Mouse (Mus musculus) midbrain, postnatal 0 days (tissue): Measurements from ENCODE around the gene Trem3. TPM values are rescaled to one million over a fixed set of nuclear protein-coding genes. Genes with fewer than 3 reads are reported as not detected.

Experiments used
- ATAC-seq: fragments of 200-750 bp; cut with Nextera tagmentation; 2 replicates; pipeline ENCODE4 v1.8.0; 2017; ENCODE audit warnings: moderate number of reproducible peaks, mild to moderate bottlenecking, moderate TSS enrichment, moderate library complexity; ENCODE audit not compliant: low FRiP score
- DNase-seq: peaks from one replicate; pipeline ENCODE4 v3.0.0-alpha.2; 2015; ENCODE audit warnings: low spot score
- H3K27ac ChIP-seq: fragments of 300-500 bp; sonication (generic); 2 replicates; pipeline ENCODE4 v1.5.1; 2014; ENCODE audit warnings: low read depth, mild to moderate bottlenecking, low read length, mixed read lengths
- H3K27me3 ChIP-seq: fragments of 300-500 bp; sonication (generic); 2 replicates; pipeline ENCODE4 v1.6.1; 2014; ENCODE audit warnings: low read length, control low read depth, mixed read lengths; ENCODE audit not compliant: insufficient read depth
- H3K36me3 ChIP-seq: fragments of 300-500 bp; sonication (generic); 2 replicates; pipeline ENCODE4 v1.6.1; 2014; ENCODE audit warnings: low read length, control low read depth, mixed read lengths; ENCODE audit not compliant: insufficient read depth
- H3K4me1 ChIP-seq: fragments of 300-500 bp; sonication (generic); 2 replicates; pipeline ENCODE4 v1.6.1; 2014; ENCODE audit warnings: mild to moderate bottlenecking, control low read depth, antibody characterized with exemption, low read length, mixed read lengths; ENCODE audit not compliant: insufficient read depth
- H3K4me2 ChIP-seq: fragments of 300-500 bp; sonication (generic); 2 replicates; pipeline ENCODE4 v1.6.1; 2014; ENCODE audit warnings: low read depth, mild to moderate bottlenecking, low read length, mixed read lengths; ENCODE audit not compliant: poor library complexity, severe bottlenecking
- H3K4me3 ChIP-seq: fragments of 300-500 bp; sonication (generic); 2 replicates; pipeline ENCODE4 v1.5.1; 2014; ENCODE audit warnings: low read depth, mild to moderate bottlenecking, low read length, moderate library complexity
- H3K9ac ChIP-seq: fragments of 300-500 bp; sonication (generic); replicated peaks from 2 replicates; pipeline ENCODE4 v1.6.1; 2014; ENCODE audit warnings: mild to moderate bottlenecking, low read length, moderate library complexity, mixed read lengths; ENCODE audit not compliant: poor library complexity, severe bottlenecking
- H3K9me3 ChIP-seq: fragments of 300-500 bp; sonication (generic); 2 replicates; pipeline ENCODE4 v1.6.1; 2016; ENCODE audit warnings: low read length, control low read depth
- CTCF ChIP-seq: IDR thresholded peaks from 2 replicates; pipeline ENCODE4 v1.5.1; 2016; ENCODE audit warnings: antibody characterized with exemption, mild to moderate bottlenecking
- WGBS: fragments of 180-500 bp; shearing (Covaris S2); extraction: QIAGEN DNeasy Blood & Tissue Kit; methylation state at CpG from one replicate; pipeline ENCODE4 v1.1.7; 2014; 5-methylcytosine and 5-hydroxymethylcytosine counted together
- polyA plus RNA-seq: library from polyadenylated mRNA; unstranded; fragments of >200 nt; fragmentation: Nextera tagmentation; extraction: Ambion mirVana; gene quantifications from 2 replicates; pipeline ENCODE4 v1.2.1, GENCODE M21; 2015
- total RNA-seq: library from RNA; depleted of rRNA; stranded (reverse); fragments of >200 nt; gene quantifications from 2 replicates; pipeline ENCODE4 v1.2.3, GENCODE M21; 2014; rRNA removed

Gene Trem3
- total and polyA plus RNA-seq, 2 experiments from 2014 or later, result not detected

- H3K9me3 ChIP-seq, result no peaks in the 10 kb centered on the region
- H3K27me3 ChIP-seq, result no peaks in the 10 kb centered on the region
- TF ChIP-seq CTCF, result no peak
- H3K36me3 ChIP-seq, result no peaks in the 10 kb centered on the region
- ATAC-seq, result no peak
- H3K4me3 ChIP-seq, result no peak overlapping the region
- no peak overlapping the region for H3K27ac ChIP-seq
- H3K4me1 ChIP-seq, result no peaks in the 10 kb centered on the region
- WGBS, result 64% methylated on average over 7 of the region's 7 CpGs
- DNase-seq, result no peak
- H3K4me2 ChIP-seq, result no peak overlapping the region
- H3K9ac ChIP-seq, result no peak overlapping the region
Measured at GRCm38 (mm10) chr17:48299756-48300155, 52.2 kb downstream of the Trem3 start.

- WGBS, result 69% methylated on average over 7 of the region's 7 CpGs
- Histone ChIP-seq H3K4me3 (no peak overlapping the region), H3K27me3 (no peaks in the 10 kb centered on the region), H3K9ac (no peak overlapping the region), H3K27ac (no peak overlapping the region), H3K9me3 (no peaks in the 10 kb centered on the region), H3K36me3 (no peaks in the 10 kb centered on the region), H3K4me1 (no peaks in the 10 kb centered on the region), H3K4me2 (no peak overlapping the region)
- no peak for TF ChIP-seq CTCF
- DNase-seq (no peak), ATAC-seq (no peak)
Measured at GRCm38 (mm10) chr17:48300199-48300598, 52.6 kb downstream of the Trem3 start.

- TF ChIP-seq CTCF, result no peak
- Histone ChIP-seq H3K27me3 (no peaks in the 10 kb centered on the region), H3K4me2 (no peak overlapping the region), H3K9me3 (no peaks in the 10 kb centered on the region), H3K27ac (no peak overlapping the region), H3K36me3 (no peaks in the 10 kb centered on the region), H3K4me3 (no peak overlapping the region), H3K9ac (no peak overlapping the region), H3K4me1 (no peaks in the 10 kb centered on the region)
- ATAC-seq, result no peak
- 84% methylated on average over 9 of the region's 9 CpGs for WGBS
- no peak for DNase-seq
Measured at GRCm38 (mm10) chr17:48300861-48301260, 53.3 kb downstream of the Trem3 start.

- TF ChIP-seq CTCF, result no peak
- ATAC-seq (no peak), DNase-seq (no peak)
- Histone ChIP-seq H3K4me1 (no peaks in the 10 kb centered on the region), H3K9me3 (no peaks in the 10 kb centered on the region), H3K27ac (no peak overlapping the region), H3K27me3 (no peaks in the 10 kb centered on the region), H3K4me3 (no peak overlapping the region), H3K36me3 (no peaks in the 10 kb centered on the region), H3K9ac (no peak overlapping the region), H3K4me2 (no peak overlapping the region)
- WGBS, result 91% methylated on average over 5 of the region's 5 CpGs
Measured at GRCm38 (mm10) chr17:48301792-48302191, 54.2 kb downstream of the Trem3 start.

Other genes starting within 250 kb of the Trem3 start
- not detected in 2 replicates for gene 1700122O11Rik, start 209.5 kb upstream of the Trem3 start, total RNA-seq
- gene 1700122O11Rik, start 209.5 kb upstream of the Trem3 start, polyA plus RNA-seq, result not detected in 2 replicates
- not detected in 2 replicates for gene 1700067P10Rik, start 158.5 kb upstream of the Trem3 start, total RNA-seq
- gene 1700067P10Rik, start 158.5 kb upstream of the Trem3 start, polyA plus RNA-seq, result not detected in 2 replicates
- not detected in 2 replicates for gene 9830107B12Rik, start 101.5 kb upstream of the Trem3 start, total RNA-seq
- gene 9830107B12Rik, start 101.5 kb upstream of the Trem3 start, polyA plus RNA-seq, result not detected in 2 replicates
- not detected in 2 replicates for gene A530064D06Rik, start 80.5 kb upstream of the Trem3 start, total RNA-seq
- gene A530064D06Rik, start 80.5 kb upstream of the Trem3 start, polyA plus RNA-seq, result not detected in 2 replicates
- not detected in 2 replicates for gene Trem1, start 15.0 kb upstream of the Trem3 start, total RNA-seq
- not detected in 2 replicates for gene Trem1, start 15.0 kb upstream of the Trem3 start, polyA plus RNA-seq
- gene Treml4, start 16.5 kb downstream of the Trem3 start, total RNA-seq, result 0.27 TPM in 1 of 2 replicates, not detected in the other
- gene Treml4, start 16.5 kb downstream of the Trem3 start, polyA plus RNA-seq, result 0.16 and 0.22 TPM in 2 replicates
- 0.42 and 0.49 TPM in 2 replicates for gene Treml2, start 51.7 kb downstream of the Trem3 start, total RNA-seq
- gene Treml2, start 51.7 kb downstream of the Trem3 start, polyA plus RNA-seq, result 0.06 and 0.07 TPM in 2 replicates
- gene B430306N03Rik, start 68.4 kb downstream of the Trem3 start, total RNA-seq, result 0.16 TPM in 1 of 2 replicates, not detected in the other
- gene B430306N03Rik, start 68.4 kb downstream of the Trem3 start, polyA plus RNA-seq, result 0.06 and 0.10 TPM in 2 replicates
- gene Trem2, start 98.6 kb downstream of the Trem3 start, total RNA-seq, result 10.9 and 23.6 TPM in 2 replicates
- gene Trem2, start 98.6 kb downstream of the Trem3 start, polyA plus RNA-seq, result 8.2 and 8.4 TPM in 2 replicates
- gene Treml1, start 112.1 kb downstream of the Trem3 start, total RNA-seq, result 0.66 TPM in 1 of 2 replicates, not detected in the other
- 0.21 TPM in 1 of 2 replicates, not detected in the other for gene Treml1, start 112.1 kb downstream of the Trem3 start, polyA plus RNA-seq
- 22.7 and 30.9 TPM in 2 replicates for gene Nfya, start 162.1 kb downstream of the Trem3 start, total RNA-seq
- 3.8 and 4.1 TPM in 2 replicates for gene Nfya, start 162.1 kb downstream of the Trem3 start, polyA plus RNA-seq
- gene Oard1, start 162.2 kb downstream of the Trem3 start, total RNA-seq, result 12.9 and 15.0 TPM in 2 replicates
- 28.0 and 30.2 TPM in 2 replicates for gene Oard1, start 162.2 kb downstream of the Trem3 start, polyA plus RNA-seq
- gene Apobec2, start 185.2 kb downstream of the Trem3 start, total RNA-seq, result 0.11 and 0.80 TPM in 2 replicates
- gene Apobec2, start 185.2 kb downstream of the Trem3 start, polyA plus RNA-seq, result 0.31 and 0.32 TPM in 2 replicates
- 0.22 and 0.85 TPM in 2 replicates for gene Tspo2, start 203.7 kb downstream of the Trem3 start, total RNA-seq
- 0.74 and 1.4 TPM in 2 replicates for gene Tspo2, start 203.7 kb downstream of the Trem3 start, polyA plus RNA-seq
- gene Unc5cl, start 207.1 kb downstream of the Trem3 start, total RNA-seq, result 0.19 and 0.49 TPM in 2 replicates
- 0.06 and 0.32 TPM in 2 replicates for gene Unc5cl, start 207.1 kb downstream of the Trem3 start, polyA plus RNA-seq